Mouse (Mus musculus) C2C12 (cell line): ENCODE measurements at regions not wholly inside any gene's neighbourhood (a gene's known extent, or its start where the extent isn't known, plus 50 kb on each side); places are given as distances from the start of the nearest gene placed in this dataset.

Experiments used
- H3K27me3 ChIP-seq: one replicate; pipeline ENCODE4 v1.6.1; 2011; ENCODE audit not compliant: control insufficient read depth, insufficient read depth, insufficient read length
- H3K36me3 ChIP-seq: one replicate; pipeline ENCODE4 v1.6.1; 2011; ENCODE audit not compliant: control insufficient read depth, insufficient read depth
- H3K4me3 ChIP-seq: one replicate; pipeline ENCODE4 v1.5.1; 2011; ENCODE audit warnings: mild to moderate bottlenecking, control low read depth; ENCODE audit not compliant: poor library complexity, insufficient read depth, severe bottlenecking
- H3K79me2 ChIP-seq: one replicate; pipeline ENCODE4 v1.6.1; 2011; ENCODE audit not compliant: control insufficient read depth, insufficient read depth
- H3K79me3 ChIP-seq: one replicate; pipeline ENCODE4 v1.6.1; 2011; ENCODE audit warnings: low read depth, control low read depth
- H3ac ChIP-seq: one replicate; pipeline ENCODE3; 2011; ENCODE audit warnings: low read depth; ENCODE audit not compliant: control insufficient read depth, insufficient read length
- CEBPB ChIP-seq: IDR thresholded peaks from one replicate; pipeline ENCODE4 v1.6.1; 2011; ENCODE audit warnings: low read depth, mild to moderate bottlenecking, control low read depth, moderate library complexity
- CTCF ChIP-seq: IDR thresholded peaks from one replicate; pipeline ENCODE4 v1.5.1; 2011; ENCODE audit not compliant: control insufficient read depth, insufficient read depth, insufficient read length
- FOSL1 ChIP-seq: IDR thresholded peaks from one replicate; pipeline ENCODE4 v1.8.0; 2011; ENCODE audit warnings: mild to moderate bottlenecking, low read length; ENCODE audit not compliant: poor library complexity, insufficient read depth, severe bottlenecking
- MAX ChIP-seq: IDR thresholded peaks from one replicate; pipeline ENCODE4 v1.6.1; 2011; ENCODE audit warnings: mild to moderate bottlenecking, control low read depth
- MYOD1 ChIP-seq: IDR thresholded peaks from one replicate; pipeline ENCODE4 v1.6.1; 2011; ENCODE audit warnings: low read depth; ENCODE audit not compliant: control insufficient read depth, insufficient read length
- MYOG ChIP-seq: IDR thresholded peaks from one replicate; pipeline ENCODE4 v1.6.1; 2011; ENCODE audit not compliant: control insufficient read depth, insufficient read length; ENCODE audit errors: extremely low read depth
- USF1 ChIP-seq: IDR thresholded peaks from one replicate; pipeline ENCODE4 v1.6.1; 2011; ENCODE audit warnings: low read depth, mild to moderate bottlenecking, control low read depth, moderate library complexity

DNA sequence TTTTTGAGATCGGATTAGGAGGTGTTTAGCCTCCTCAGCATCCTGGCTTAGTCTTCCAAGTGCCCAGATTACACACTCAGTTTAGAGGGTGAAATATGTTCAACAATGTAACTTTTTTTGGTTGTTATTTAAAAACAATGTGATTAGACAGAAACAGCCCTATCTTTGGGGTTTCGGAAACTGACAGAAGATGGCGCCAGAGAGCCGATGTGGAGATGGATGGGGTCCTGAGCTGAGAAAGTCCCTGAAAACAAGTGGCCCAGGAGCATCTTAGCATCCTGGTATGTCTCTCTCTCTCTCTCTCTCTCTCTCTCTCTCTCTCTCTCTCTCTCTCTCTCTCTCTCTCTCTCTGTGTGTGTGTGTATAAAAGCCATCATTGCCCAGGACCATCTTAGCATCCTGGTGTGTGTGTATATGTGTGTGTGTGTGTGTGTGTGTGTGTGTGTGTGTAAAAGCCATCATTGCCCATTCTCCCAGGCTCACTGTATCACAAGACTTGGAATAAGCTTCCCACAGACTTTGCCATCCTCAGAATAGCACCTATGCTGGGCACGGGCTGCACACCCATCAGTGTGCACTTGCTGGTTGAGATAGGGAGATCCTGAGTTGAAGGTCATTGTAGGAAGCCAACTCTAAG is 84.2 kb upstream of the Fam174b start:
- Histone ChIP-seq H3K79me3 (no peaks in the 10 kb centered on the region), H3K36me3 (no peaks in the 10 kb centered on the region), H3K79me2 (no peaks in the 10 kb centered on the region), H3K4me3 (no peak overlapping the region), H3K27me3 (peaks cover 3% of the 10 kb centered on the region), H3ac (no peak overlapping the region)
- TF ChIP-seq FOSL1: no peak
- peak; percentile 41 for TF ChIP-seq CTCF

- Histone ChIP-seq H3K4me3 (no peak overlapping the region), H3ac (no peak overlapping the region), H3K36me3 (no peaks in the 10 kb centered on the region), H3K79me2 (no peaks in the 10 kb centered on the region), H3K79me3 (no peaks in the 10 kb centered on the region), H3K27me3 (peaks cover 3% of the 10 kb centered on the region)
- TF ChIP-seq CEBPB (no peak), CTCF (no peak), FOSL1 (no peak), MAX (no peak), MYOG (no peak), USF1 (no peak), MYOD1 (no peak)
Measured at GRCm38 (mm10) chr7:73654193-73654871, 85.8 kb upstream of the Fam174b start.

- Histone ChIP-seq H3K27me3 (no peaks in the 10 kb centered on the region), H3K36me3 (no peaks in the 10 kb centered on the region), H3K4me3 (no peak overlapping the region), H3ac (no peak overlapping the region), H3K79me2 (no peaks in the 10 kb centered on the region), H3K79me3 (no peaks in the 10 kb centered on the region)
- no peak for TF ChIP-seq MYOD1
- TF ChIP-seq CTCF: no peak
- TF ChIP-seq FOSL1: no peak
- TF ChIP-seq MAX: no peak
- TF ChIP-seq CEBPB: no peak
- TF ChIP-seq USF1: no peak
- no peak for TF ChIP-seq MYOG
Measured at GRCm38 (mm10) chr7:73650909-73651308, 89.2 kb upstream of the Fam174b start.

DNA sequence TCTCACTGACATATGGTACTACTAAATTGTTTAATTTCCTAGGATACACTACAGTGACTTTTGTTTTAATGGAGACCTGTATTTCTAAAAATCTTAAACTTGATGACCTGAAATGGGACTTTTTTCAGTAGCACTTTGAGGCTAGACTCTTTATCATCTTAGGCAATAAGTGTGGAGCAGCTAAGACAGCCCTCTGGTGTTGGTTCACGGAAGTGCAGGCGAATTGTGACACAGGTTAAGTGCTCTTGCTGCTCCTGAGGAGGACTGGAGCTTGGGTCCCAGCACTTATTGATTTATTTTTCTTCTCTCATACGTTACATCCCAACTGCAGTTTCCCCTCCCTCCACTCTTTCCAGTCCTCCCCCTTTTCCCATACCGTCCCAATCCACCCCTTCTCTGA is 92.1 kb upstream of the Fam174b start:
- Histone ChIP-seq H3K79me3 (no peaks in the 10 kb centered on the region), H3K27me3 (no peaks in the 10 kb centered on the region), H3K4me3 (no peak overlapping the region), H3K36me3 (no peaks in the 10 kb centered on the region), H3ac (no peak overlapping the region), H3K79me2 (no peaks in the 10 kb centered on the region)
- TF ChIP-seq CTCF (peak; percentile 62), CEBPB (peak; percentile 20), MAX (no peak)

GRCm38 (mm10) chr7:73647140-73647539 is 93.0 kb upstream of the Fam174b start:
- Histone ChIP-seq H3K79me3 (no peaks in the 10 kb centered on the region), H3K79me2 (no peaks in the 10 kb centered on the region), H3K27me3 (no peaks in the 10 kb centered on the region), H3K4me3 (no peak overlapping the region), H3K36me3 (no peaks in the 10 kb centered on the region), H3ac (no peak overlapping the region)
- TF ChIP-seq USF1 (no peak), CEBPB (no peak), FOSL1 (no peak), MYOD1 (no peak), MYOG (no peak), CTCF (no peak), MAX (no peak)

DNA sequence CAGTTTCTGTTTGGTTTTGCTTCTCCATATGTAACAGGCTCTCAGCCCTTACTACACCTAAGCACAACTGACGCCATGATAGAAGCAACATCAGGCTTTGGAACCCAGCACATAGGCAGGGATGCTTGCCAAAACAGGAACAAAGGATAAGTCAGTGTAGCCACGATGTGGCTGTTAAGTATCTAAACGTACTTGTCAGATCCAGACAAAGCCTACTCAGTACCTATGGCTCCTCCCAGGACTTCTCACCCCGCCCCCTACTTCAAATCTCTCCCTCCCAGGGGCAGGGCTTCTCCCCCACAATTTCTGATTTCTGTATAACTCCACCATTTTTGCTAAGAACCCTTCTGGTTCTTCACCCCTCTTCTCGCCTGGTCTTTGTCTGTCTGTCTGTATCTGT is 93.4 kb upstream of the Fam174b start:
- TF ChIP-seq USF1 (no peak), CTCF (no peak), CEBPB (no peak), FOSL1 (no peak), MYOG (no peak), MAX (no peak), MYOD1 (no peak)
- Histone ChIP-seq H3K79me3 (no peaks in the 10 kb centered on the region), H3K79me2 (no peaks in the 10 kb centered on the region), H3ac (no peak overlapping the region), H3K4me3 (no peak overlapping the region), H3K27me3 (no peaks in the 10 kb centered on the region), H3K36me3 (no peaks in the 10 kb centered on the region)
